Mouse (Mus musculus) stomach, postnatal 0 days (tissue): ENCODE results near the gene Bptf.

Source experiments
- CTCF ChIP-seq: IDR thresholded peaks from 2 replicates; pipeline ENCODE4 v1.5.1; 2016; ENCODE audit warnings: antibody characterized with exemption, low read depth, mild to moderate bottlenecking, moderate library complexity
- EP300 ChIP-seq: optimal IDR thresholded peaks from 2 replicates; pipeline ENCODE3; 2016; ENCODE audit warnings: antibody characterized with exemption

- TF ChIP-seq CTCF (no peak), EP300 (no peak)
These were observed 144.5 kb downstream of the Bptf start for GRCm38 (mm10) chr11:106987384-106987783.
